Mouse (Mus musculus): ENCODE data around the gene Acan.

Acan gene

GRCm38 (mm10) chr7:79053383-79053889, at the start of gene Acan:
Gene Acan, plus strand, starts transcription at chr7:79053483.
- DNase-seq (ENCODE audit: low read depth, low spot score), result no peak

- no peak for DNase-seq (ENCODE audit: low read depth, low spot score)
These were observed 31.9 kb upstream of the Acan start for GRCm38 (mm10) chr7:79021293-79021905.

GRCm38 (mm10) chr7:79029138-79029537, 24.1 kb upstream of the Acan start:
- no peak for DNase-seq (ENCODE audit: low read depth, low spot score)

GRCm38 (mm10) chr7:79033745-79034144, 19.5 kb upstream of the Acan start:
- no peak for DNase-seq (ENCODE audit: low read depth, low spot score)

- no peak for DNase-seq (ENCODE audit: low read depth, low spot score)
These were observed 18.8 kb upstream of the Acan start for GRCm38 (mm10) chr7:79034521-79034920.

- DNase-seq (ENCODE audit: low read depth, low spot score), result no peak
These were observed 1.2 kb upstream of the Acan start for GRCm38 (mm10) chr7:79052081-79052480.

- DNase-seq (ENCODE audit: low read depth, low spot score), result no peak
These were observed 531 bp upstream of the Acan start for GRCm38 (mm10) chr7:79052521-79053382.

- no peak for DNase-seq (ENCODE audit: low read depth, low spot score)
These were observed 828 bp downstream of the Acan start for GRCm38 (mm10) chr7:79054111-79054510.

- no peak for DNase-seq (ENCODE audit: low read depth, low spot score)
These were observed 5.3 kb downstream of the Acan start for GRCm38 (mm10) chr7:79058546-79058945.

GRCm38 (mm10) chr7:79067466-79067865, 14.2 kb downstream of the Acan start:
- no peak for DNase-seq (ENCODE audit: low read depth, low spot score)

- no peak for DNase-seq (ENCODE audit: low read depth, low spot score)
These were observed 14.9 kb downstream of the Acan start for GRCm38 (mm10) chr7:79068231-79068630.

GRCm38 (mm10) chr7:79079212-79079611, 25.9 kb downstream of the Acan start:
- DNase-seq (ENCODE audit: low read depth, low spot score), result no peak

GRCm38 (mm10) chr7:79080572-79081399, 27.5 kb downstream of the Acan start:
- DNase-seq (ENCODE audit: low read depth, low spot score), result peak; percentile 75

GRCm38 (mm10) chr7:79089111-79089510, 35.8 kb downstream of the Acan start:
- DNase-seq (ENCODE audit: low read depth, low spot score), result no peak

- DNase-seq (ENCODE audit: low read depth, low spot score), result no peak
These were observed 43.2 kb downstream of the Acan start for GRCm38 (mm10) chr7:79096492-79096891.

- no peak for DNase-seq (ENCODE audit: low read depth, low spot score)
These were observed 60.6 kb downstream of the Acan start for GRCm38 (mm10) chr7:79113848-79114247.

- no peak for DNase-seq (ENCODE audit: low read depth, low spot score)
These were observed 70.2 kb downstream of the Acan start for GRCm38 (mm10) chr7:79123465-79123864.

GRCm38 (mm10) chr7:79129883-79130282, 76.6 kb downstream of the Acan start:
- DNase-seq (ENCODE audit: low read depth, low spot score), result peak; percentile 48

- no peak for DNase-seq (ENCODE audit: low read depth, low spot score)
These were observed 77.1 kb downstream of the Acan start for GRCm38 (mm10) chr7:79130385-79130784.

GRCm38 (mm10) chr7:79130843-79131444, 77.7 kb downstream of the Acan start, which contains the start of gene Hapln3:
Gene Hapln3, minus strand, starts transcription at chr7:79131018.
- DNase-seq (ENCODE audit: low read depth, low spot score), result peak; percentile 52

- DNase-seq (ENCODE audit: low read depth, low spot score), result no peak
These were observed 80.1 kb downstream of the Acan start for GRCm38 (mm10) chr7:79133391-79133790.

Measured in mesoderm, embryonic 11.5 days (tissue).